Mouse (Mus musculus) forebrain, embryonic 10.5 days (tissue): ENCODE data around the gene Senp1. TPM values are rescaled to one million over a fixed set of nuclear protein-coding genes. Genes with fewer than 3 reads are reported as not detected.

Experiments used
- DNase-seq: peaks from one replicate; pipeline ENCODE4 v3.0.0-alpha.2; 2017; ENCODE audit warnings: low spot score; ENCODE audit errors: extremely low spot score
- H3K27ac ChIP-seq: fragments of 300-500 bp; sonication (generic); 2 replicates; pipeline ENCODE4 v1.5.1; 2016; ENCODE audit warnings: mild to moderate bottlenecking
- H3K27me3 ChIP-seq: fragments of 300-500 bp; sonication (generic); 2 replicates; pipeline ENCODE4 v1.6.1; 2016; ENCODE audit warnings: mild to moderate bottlenecking; ENCODE audit not compliant: poor library complexity, severe bottlenecking
- H3K36me3 ChIP-seq: fragments of 300-500 bp; sonication (generic); replicated peaks from 2 replicates; pipeline ENCODE4 v1.6.1; 2016; ENCODE audit warnings: mild to moderate bottlenecking, moderate library complexity
- H3K4me1 ChIP-seq: fragments of 300-500 bp; sonication (generic); 2 replicates; pipeline ENCODE4 v1.6.1; 2016
- H3K4me3 ChIP-seq: fragments of 300-500 bp; sonication (generic); 2 replicates; pipeline ENCODE4 v1.5.1; 2016; ENCODE audit warnings: mild to moderate bottlenecking, moderate library complexity
- H3K9me3 ChIP-seq: fragments of 300-500 bp; sonication (generic); 2 replicates; pipeline ENCODE4 v1.6.1; 2016; ENCODE audit warnings: mild to moderate bottlenecking, moderate library complexity
- WGBS: fragments of 180-500 bp; shearing (Covaris S2); methylation state at CpG from one replicate; pipeline ENCODE4 v1.1.7; 2016; 5-methylcytosine and 5-hydroxymethylcytosine counted together
- polyA plus RNA-seq: library from polyadenylated mRNA; unstranded; fragments of >200 nt; fragmentation: Nextera tagmentation; extraction: Ambion mirVana; gene quantifications from 2 replicates; pipeline ENCODE4 v1.2.1, GENCODE M21; 2016

Gene Senp1
- polyA plus RNA-seq, 1 experiment from 2014 or later = 49.4 TPM

- Histone ChIP-seq H3K36me3 (peaks cover 93% of the 10 kb centered on the region), H3K9me3 (no peaks in the 10 kb centered on the region), H3K4me3 (no peak overlapping the region), H3K4me1 (no peaks in the 10 kb centered on the region), H3K27me3 (no peaks in the 10 kb centered on the region), H3K27ac (no peak overlapping the region)
- no peak for DNase-seq
- 89% methylated on average over 12 of the region's 12 CpGs for WGBS
Measured at GRCm38 (mm10) chr15:98119363-98119762, 25.8 kb upstream of the Senp1 start.

GRCm38 (mm10) chr15:98116287-98116686, 22.7 kb upstream of the Senp1 start:
- Histone ChIP-seq H3K27me3 (no peaks in the 10 kb centered on the region), H3K27ac (no peak overlapping the region), H3K4me3 (no peak overlapping the region), H3K4me1 (no peaks in the 10 kb centered on the region), H3K9me3 (no peaks in the 10 kb centered on the region), H3K36me3 (peaks cover 81% of the 10 kb centered on the region)
- no peak for DNase-seq
- WGBS = 93% methylated on average over 5 of the region's 5 CpGs

DNA sequence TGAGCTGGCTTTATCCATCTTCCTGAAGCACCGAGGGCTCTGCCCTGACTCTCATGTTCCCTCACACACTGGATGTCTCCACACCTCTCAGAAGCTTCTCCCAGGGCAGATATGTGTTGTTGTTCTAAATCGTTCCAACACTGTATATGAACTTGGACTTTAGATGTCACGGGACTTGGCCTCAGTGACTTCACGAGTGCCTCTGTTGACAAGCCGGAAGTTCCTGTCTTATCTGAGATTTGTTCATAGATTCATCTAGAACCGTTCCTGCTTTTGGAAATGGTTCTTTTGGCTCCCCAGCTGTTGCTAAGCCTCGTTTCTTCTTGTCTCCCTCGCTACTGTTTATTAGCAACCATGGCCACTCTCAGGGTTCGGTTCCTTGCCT, 22.2 kb upstream of the Senp1 start:
- no peaks in the 10 kb centered on the region for H3K4me1 ChIP-seq
- H3K27ac ChIP-seq = no peak overlapping the region
- DNase-seq = no peak
- no peaks in the 10 kb centered on the region for H3K27me3 ChIP-seq
- peaks cover 75% of the 10 kb centered on the region for H3K36me3 ChIP-seq
- H3K4me3 ChIP-seq = no peak overlapping the region
- WGBS = 91% methylated on average over 9 of the region's 9 CpGs
- no peaks in the 10 kb centered on the region for H3K9me3 ChIP-seq

GRCm38 (mm10) chr15:98114852-98115778, 21.6 kb upstream of the Senp1 start:
- no peak for DNase-seq
- 87% methylated on average over 10 of the region's 10 CpGs for WGBS
- Histone ChIP-seq H3K27me3 (no peaks in the 10 kb centered on the region), H3K4me3 (no peak overlapping the region), H3K36me3 (peaks cover 70% of the 10 kb centered on the region), H3K4me1 (0 out of 2 replicates have a peak, but pooled peaks cover under 1% of the 10 kb centered on the region), H3K27ac (no peak overlapping the region), H3K9me3 (no peaks in the 10 kb centered on the region)

GRCm38 (mm10) chr15:98114098-98114851, 20.7 kb upstream of the Senp1 start:
- Histone ChIP-seq H3K9me3 (no peaks in the 10 kb centered on the region), H3K27ac (no peak overlapping the region), H3K27me3 (no peaks in the 10 kb centered on the region), H3K36me3 (peaks cover 62% of the 10 kb centered on the region), H3K4me1 (peaks cover 7% of the 10 kb centered on the region), H3K4me3 (no peak overlapping the region)
- DNase-seq = no peak
- WGBS = 92% methylated on average over 10 of the region's 10 CpGs

GRCm38 (mm10) chr15:98111791-98112190, 18.2 kb upstream of the Senp1 start:
- Histone ChIP-seq H3K36me3 (peaks cover 39% of the 10 kb centered on the region), H3K27ac (no peak overlapping the region), H3K4me3 (no peak overlapping the region), H3K9me3 (no peaks in the 10 kb centered on the region), H3K27me3 (no peaks in the 10 kb centered on the region), H3K4me1 (peaks cover 31% of the 10 kb centered on the region)
- no peak for DNase-seq
- WGBS = 85% methylated on average over 5 of the region's 5 CpGs

- Histone ChIP-seq H3K4me3 (peak overlapping the region; percentile 63), H3K27ac (peak overlapping the region; percentile 90), H3K36me3 (peaks cover 11% of the 10 kb centered on the region), H3K27me3 (no peaks in the 10 kb centered on the region), H3K9me3 (no peaks in the 10 kb centered on the region), H3K4me1 (peaks cover 31% of the 10 kb centered on the region)
- 6% methylated on average over 37 of the region's 37 CpGs for WGBS
- peak; percentile 84 for DNase-seq
Measured at GRCm38 (mm10) chr15:98108297-98109152, 15.0 kb upstream of the Senp1 start.

DNA sequence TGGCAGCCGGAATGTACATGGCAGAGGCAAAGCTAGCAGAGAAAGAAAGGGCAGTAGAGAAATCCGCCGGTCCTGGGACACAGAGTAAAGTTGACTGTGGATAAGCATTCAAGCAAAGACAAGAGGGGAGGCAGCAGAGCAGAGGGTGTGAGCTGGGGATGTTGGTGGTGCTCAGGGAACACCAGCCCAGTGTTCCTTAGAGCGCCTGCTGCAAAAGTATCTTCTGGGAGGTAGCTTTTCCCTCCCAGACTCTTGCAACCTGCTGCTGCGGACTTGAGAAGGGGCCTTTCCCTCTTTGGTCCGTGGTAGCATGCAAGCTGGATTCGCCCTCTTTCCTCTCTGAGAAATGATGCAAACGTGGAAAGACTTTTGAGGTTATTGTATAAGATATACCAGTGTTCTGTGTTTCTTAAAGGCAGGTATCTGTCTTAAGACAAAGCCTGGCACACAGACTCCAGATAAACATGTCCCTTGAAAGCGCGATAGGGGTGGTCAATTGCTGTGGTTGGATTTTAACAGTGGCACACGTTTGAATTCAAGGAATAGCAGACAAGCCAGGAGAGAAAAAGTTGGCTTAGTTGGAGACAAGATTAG, 14.3 kb upstream of the Senp1 start:
- Histone ChIP-seq H3K9me3 (no peaks in the 10 kb centered on the region), H3K36me3 (peaks cover 9% of the 10 kb centered on the region), H3K4me1 (peaks cover 31% of the 10 kb centered on the region), H3K4me3 (peak overlapping the region; percentile 63), H3K27me3 (no peaks in the 10 kb centered on the region), H3K27ac (peak overlapping the region; percentile 90)
- WGBS = 34% methylated on average over 11 of the region's 11 CpGs
- no peak for DNase-seq

- DNase-seq = no peak
- WGBS = 90% methylated on average over 6 of the region's 6 CpGs
- Histone ChIP-seq H3K9me3 (no peaks in the 10 kb centered on the region), H3K4me1 (peaks cover 31% of the 10 kb centered on the region), H3K4me3 (no peak overlapping the region), H3K36me3 (peaks cover 3% of the 10 kb centered on the region), H3K27me3 (no peaks in the 10 kb centered on the region), H3K27ac (peak overlapping the region; percentile 90)
Measured at GRCm38 (mm10) chr15:98107230-98107629, 13.7 kb upstream of the Senp1 start.

GRCm38 (mm10) chr15:98106506-98106905, 13.0 kb upstream of the Senp1 start:
- WGBS = 92% methylated on average over 6 of the region's 6 CpGs
- no peaks in the 10 kb centered on the region for H3K9me3 ChIP-seq
- no peaks in the 10 kb centered on the region for H3K27me3 ChIP-seq

DNA sequence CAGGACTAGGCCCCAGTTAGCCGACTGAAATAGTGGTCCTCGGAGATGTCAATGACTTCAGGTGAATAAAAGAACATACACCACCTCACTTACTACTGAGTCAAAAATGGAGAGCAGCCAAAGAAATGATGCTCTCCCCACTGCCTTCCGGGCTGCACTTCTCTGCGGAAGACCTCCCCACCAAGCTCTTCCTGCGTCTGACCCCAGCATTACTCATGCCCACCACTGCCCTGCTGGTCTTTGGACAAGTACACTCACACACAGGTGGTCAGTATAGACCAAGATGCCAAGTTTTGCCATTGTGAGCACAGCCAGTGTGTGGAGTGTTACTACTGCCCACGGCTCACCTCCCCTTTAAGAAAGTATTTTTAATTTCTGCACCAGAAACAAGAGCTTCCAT, 8.9 kb upstream of the Senp1 start:
- peaks cover 5% of the 10 kb centered on the region for H3K4me1 ChIP-seq
- H3K4me3 ChIP-seq = no peak overlapping the region
- no peaks in the 10 kb centered on the region for H3K36me3 ChIP-seq
- H3K27me3 ChIP-seq = no peaks in the 10 kb centered on the region
- H3K9me3 ChIP-seq = no peaks in the 10 kb centered on the region
- DNase-seq = no peak
- 93% methylated on average over 6 of the region's 6 CpGs for WGBS
- no peak overlapping the region for H3K27ac ChIP-seq

More at GRCm38 (mm10) chr15:98106506-98106905, 13.0 kb upstream of the Senp1 start:
- Histone ChIP-seq H3K36me3 (no peaks in the 10 kb centered on the region), H3K27ac (no peak overlapping the region), H3K4me3 (no peak overlapping the region), H3K4me1 (peaks cover 31% of the 10 kb centered on the region)
- no peak for DNase-seq

GRCm38 (mm10) chr15:98098519-98098918, 5.0 kb upstream of the Senp1 start:
- Histone ChIP-seq H3K27ac (no peak overlapping the region), H3K9me3 (no peaks in the 10 kb centered on the region), H3K4me1 (peaks cover 6% of the 10 kb centered on the region), H3K4me3 (no peak overlapping the region), H3K36me3 (no peaks in the 10 kb centered on the region), H3K27me3 (no peaks in the 10 kb centered on the region)
- DNase-seq = no peak
- 90% methylated on average over 9 of the region's 9 CpGs for WGBS
